Mouse (Mus musculus): Measurements from ENCODE around the gene Sh3pxd2a.

- TF ChIP-seq CTCF (IDR thresholded peaks at IDR 0.05; ENCODE audit: low read depth): no peak
- TF ChIP-seq EP300 (IDR thresholded peaks at IDR 0.05; ENCODE audit: low read depth): no peak
Measured at GRCm38 (mm10) chr19:47512794-47513617, 48.8 kb upstream of the Sh3pxd2a start.

Measured in liver, postnatal 0 days (tissue).